In genomic region chr2:69679990-69680389, GRCm38 (mm10) we compare ENCODE assay signal across 9 mouse cellular contexts. TPM values are rescaled to one million over a fixed set of nuclear protein-coding genes. Genes with fewer than 3 reads are reported as not detected.
DNase-seq lines count a peak whose midpoint lies in the region; ATAC-seq and TF ChIP-seq lines count a peak whose summit lies in the region.
"Had no signal": no experiment of that assay in that cellular context is flagged by ENCODE, and none has a peak within 500 bp of the region (broad histone marks: within the 10 kb centered on the region; RNA-seq: fewer than 3 reads in every experiment).

No protein-coding gene starts in this region.

- 64% methylated on average over 6 of the region's 6 CpGs for WGBS in liver, postnatal 0 days (ENCODE audit: insufficient replicate concordance)

- no peak overlapping the region for H3K9ac ChIP-seq in MEL (ENCODE audit: control insufficient read depth, low read depth, low read length, poor library complexity, severe bottlenecking)
- H3K9ac ChIP-seq in liver, postnatal 0 days (replicated peaks): no peak overlapping the region
- H3K9ac ChIP-seq: neural tube, embryonic 13.5 days had no signal

- no peak for TF ChIP-seq POLR2A in MEL (IDR thresholded peaks at IDR 0.05; ENCODE audit: control insufficient read depth in 1 of 2, insufficient read depth in 1 of 2, low read depth in 1 of 2, low read length in 2 of 2, poor library complexity in 1 of 2)

- DNase-seq in kidney, postnatal 25 days: peak; percentile 39 to 47
- no peak for DNase-seq in kidney, adult 9 months
- DNase-seq in A20 (ENCODE audit: low read depth, low spot score) (peak; percentile 51), MEL (ENCODE audit: low read depth, low spot score) (peak; percentile 49)
- DNase-seq in liver, postnatal 0 days: peak; percentile 43
- DNase-seq in layer of hippocampus, adult 18-20 months (ENCODE audit: low spot score in 2 of 2): no peak
- no peak for DNase-seq in left cerebral cortex, adult 11 months (ENCODE audit: low spot score)
- DNase-seq in ovary, postnatal 36 days (ENCODE audit: low spot score): no peak

- TF ChIP-seq EP300 in MEL (IDR thresholded peaks at IDR 0.05; ENCODE audit: low read depth in 1 of 2, low read length in 2 of 2): no peak
- TF ChIP-seq EP300 in liver, postnatal 0 days (IDR thresholded peaks at IDR 0.05; ENCODE audit: low read depth): no peak

- no peak overlapping the region for H3K4me3 ChIP-seq in MEL (ENCODE audit: control insufficient read depth in 1 of 2, insufficient read depth in 1 of 2, low read depth in 2 of 2, low read length in 2 of 2)
- no peak overlapping the region for H3K4me3 ChIP-seq in liver, postnatal 0 days (ENCODE audit: low read depth, low read length)
- H3K4me3 ChIP-seq: neural tube, embryonic 13.5 days had no signal

- H3K79me2 ChIP-seq in MEL (ENCODE audit: control insufficient read depth, insufficient read depth, low read length, poor library complexity): no peaks in the 10 kb centered on the region

- H3K36me3 ChIP-seq in MEL (ENCODE audit: control insufficient read depth in 1 of 2, insufficient read depth in 2 of 2, low read length in 2 of 2): no peaks in the 10 kb centered on the region; a peak in 1 of 4 replicates
- no peaks in the 10 kb centered on the region for H3K36me3 ChIP-seq in liver, postnatal 0 days (replicated peaks; ENCODE audit: insufficient read depth, low read length)

- ATAC-seq in liver, postnatal 0 days: no peak

- no peaks in the 10 kb centered on the region for H3K27me3 ChIP-seq in MEL (ENCODE audit: control insufficient read depth in 1 of 2, insufficient read depth in 2 of 2, low read length in 2 of 2)
- H3K27me3 ChIP-seq in liver, postnatal 0 days (ENCODE audit: insufficient read depth, low read length): no peaks in the 10 kb centered on the region
- H3K27me3 ChIP-seq: neural tube, embryonic 13.5 days had no signal

- peak; percentile 21 to 63 (median 33) for TF ChIP-seq CTCF in MEL (IDR thresholded peaks at IDR 0.05 in 2 of 3, conservative IDR thresholded peaks at IDR 0.05 in 1 of 3; ENCODE audit: control insufficient read depth in 1 of 3, insufficient read depth in 1 of 3, low read depth in 2 of 3, low read length in 3 of 3, poor library complexity in 1 of 3, severe bottlenecking in 1 of 3)
- TF ChIP-seq CTCF in liver, postnatal 0 days (IDR thresholded peaks at IDR 0.05; ENCODE audit: low read depth): peak; percentile 37

- no peak overlapping the region for H3K27ac ChIP-seq in MEL (ENCODE audit: control insufficient read depth, low read depth, low read length)
- H3K27ac ChIP-seq in liver, postnatal 0 days (ENCODE audit: low read depth): no peak overlapping the region
- H3K27ac ChIP-seq: neural tube, embryonic 13.5 days had no signal

- no peak overlapping the region for H3K4me2 ChIP-seq in liver, postnatal 0 days (ENCODE audit: low read depth, low read length)
- H3K4me2 ChIP-seq: neural tube, embryonic 13.5 days had no signal

- H3K4me1 ChIP-seq in MEL (ENCODE audit: control insufficient read depth in 1 of 2, insufficient read depth in 2 of 2, low read length in 2 of 2): no peaks in the 10 kb centered on the region
- no peaks in the 10 kb centered on the region for H3K4me1 ChIP-seq in liver, postnatal 0 days (ENCODE audit: insufficient read depth)

- H3K9me3 ChIP-seq in MEL (replicated peaks; ENCODE audit: insufficient read depth, low read length): no peaks in the 10 kb centered on the region
- no peaks in the 10 kb centered on the region for H3K9me3 ChIP-seq in liver, postnatal 0 days (ENCODE audit: low read length)
- H3K9me3 ChIP-seq: neural tube, embryonic 13.5 days had no signal

- no peak for TF ChIP-seq RAD21 in MEL (IDR thresholded peaks at IDR 0.05; ENCODE audit: low read depth, low read length)

TF ChIP-seq in MEL, 35 proteins besides CTCF, POLR2A, EP300 and RAD21:
- TF ChIP-seq MYC (IDR thresholded peaks at IDR 0.05; ENCODE audit: low read depth, low read length) (no peak), CHD2 (IDR thresholded peaks at IDR 0.05; ENCODE audit: low read length) (no peak), POLR2AphosphoS5 (IDR thresholded peaks at IDR 0.05; ENCODE audit: borderline replicate concordance, low read depth, low read length) (no peak), MAX (IDR thresholded peaks at IDR 0.05; ENCODE audit: low read length) (no peak), BHLHE40 (IDR thresholded peaks at IDR 0.05; ENCODE audit: borderline replicate concordance, low read depth, low read length) (no peak), TAL1 (IDR thresholded peaks at IDR 0.05; ENCODE audit: low read length) (no peak), HCFC1 (IDR thresholded peaks at IDR 0.05; ENCODE audit: low read depth, low read length) (no peak), MXI1 (IDR thresholded peaks at IDR 0.05; ENCODE audit: low read depth, low read length) (no peak), GABPA (IDR thresholded peaks at IDR 0.05; ENCODE audit: low read depth, low read length) (no peak), TCF12 (IDR thresholded peaks at IDR 0.05; ENCODE audit: low read depth, low read length) (no peak)

RNA-seq across cellular contexts. Expression of gene Klhl41, which starts 10.1 kb away (rescaled TPM):
- 0.10 and 0.12 TPM in 2 replicates for total RNA-seq in MEL (2012; rRNA removed)
- under 1 TPM in 1 of 2 experiments, not detected in 1; 0.04 TPM for polyA plus RNA-seq in MEL (2012; ENCODE audit: insufficient read depth in 1 of 2, insufficient read length in 2 of 2, low read depth in 1 of 2, low replicate concordance in 2 of 2, missing spikeins in 1 of 2)
- 0.11 and 0.54 TPM in 2 replicates for polyA plus RNA-seq in liver, postnatal 0 days (2015; fragmentation: Nextera tagmentation; extraction: Ambion mirVana)
- under 1 TPM; 0.25 to 0.47 TPM for total RNA-seq in layer of hippocampus, adult 18-20 months (2021)

RNA-seq across cellular contexts. Expression of gene Bbs5, which starts 33.0 kb away (rescaled TPM):
- total RNA-seq in MEL (2012; rRNA removed): 5.7 and 6.3 TPM in 2 replicates
- 1 to 10 TPM in 1 of 2 experiments, not detected in 1; 5.4 TPM for polyA plus RNA-seq in MEL (2012; ENCODE audit: insufficient read depth in 1 of 2, insufficient read length in 2 of 2, low read depth in 1 of 2, low replicate concordance in 2 of 2, missing spikeins in 1 of 2)
- polyA plus RNA-seq in liver, postnatal 0 days (2015; fragmentation: Nextera tagmentation; extraction: Ambion mirVana): 3.6 and 3.9 TPM in 2 replicates
- 10 to 100 TPM; 21.8 to 25.0 TPM for total RNA-seq in layer of hippocampus, adult 18-20 months (2021)

RNA-seq across cellular contexts. Expression of gene Fastkd1, which starts 33.3 kb away (rescaled TPM):
- total RNA-seq in MEL (2012; rRNA removed): 8.9 and 9.8 TPM in 2 replicates
- polyA plus RNA-seq in MEL (2012; ENCODE audit: insufficient read depth in 1 of 2, insufficient read length in 2 of 2, low read depth in 1 of 2, low replicate concordance in 2 of 2, missing spikeins in 1 of 2): 10 to 100 TPM in 1 of 2 experiments, not detected in 1; 15.7 TPM
- polyA plus RNA-seq in liver, postnatal 0 days (2015; fragmentation: Nextera tagmentation; extraction: Ambion mirVana): 6.3 and 6.6 TPM in 2 replicates
- 10 to 100 TPM; 16.9 to 17.3 TPM for total RNA-seq in layer of hippocampus, adult 18-20 months (2021)

RNA-seq across cellular contexts. Expression of gene Ppig, which starts 42.4 kb away (rescaled TPM):
- total RNA-seq in MEL (2012; rRNA removed): 12.5 and 13.5 TPM in 2 replicates
- 100 to 1,000 TPM; 115 to 132 TPM for polyA plus RNA-seq in MEL (2012; ENCODE audit: insufficient read depth in 1 of 2, insufficient read length in 2 of 2, low read depth in 1 of 2, low replicate concordance in 2 of 2, missing spikeins in 1 of 2)
- 55.8 and 59.6 TPM in 2 replicates for polyA plus RNA-seq in liver, postnatal 0 days (2015; fragmentation: Nextera tagmentation; extraction: Ambion mirVana)
- 10 to 100 TPM; 66.3 to 66.9 TPM for total RNA-seq in layer of hippocampus, adult 18-20 months (2021)

Comparison
In these comparisons a context has a peak if more than half of its experiments do, and no peak if none do; other contexts are left out.
1. DNase-seq: peak in kidney, postnatal 25 days (2 of 2), A20 (single experiment), MEL (single experiment) and liver, postnatal 0 days (single experiment); none in kidney, adult 9 months (single experiment), layer of hippocampus, adult 18-20 months (0 of 2), left cerebral cortex, adult 11 months (single experiment) and ovary, postnatal 36 days (single experiment).